Mouse (Mus musculus) heart, postnatal 4 days (tissue): Measurements from ENCODE around the gene Ddx56. TPM values are rescaled to one million over a fixed set of nuclear protein-coding genes. Genes with fewer than 3 reads are reported as not detected.
"Not testable (repeated sequence)": the region's sequence is repeated elsewhere in the genome, so short reads cannot be mapped to it uniquely, and the experiment has no call there.

Source experiments
- DNase-seq: peaks from one replicate; pipeline ENCODE4 v3.0.0; 2021
- total RNA-seq, 2 experiments: library from RNA; stranded (reverse); gene quantifications; 2 replicates each; pipeline ENCODE4 v1.2.3; 2021

Gene Ddx56
- total RNA-seq, 2 experiments from 2014 or later: 37.5 to 38.2 TPM

- DNase-seq: peak; percentile 81
These were observed 6.0 kb downstream of the Ddx56 start for GRCm38 (mm10) chr11:6261434-6262082.

- DNase-seq: no peak
These were observed 8.2 kb downstream of the Ddx56 start for GRCm38 (mm10) chr11:6259413-6259812.

GRCm38 (mm10) chr11:6256490-6257072, 11.0 kb downstream of the Ddx56 start:
- DNase-seq: no peak

- not testable (repeated sequence) for DNase-seq
These were observed 13.0 kb downstream of the Ddx56 start for GRCm38 (mm10) chr11:6254602-6255001.

- DNase-seq: no peak
These were observed 14.7 kb downstream of the Ddx56 start for GRCm38 (mm10) chr11:6252824-6253223.

GRCm38 (mm10) chr11:6252248-6252647, 15.3 kb downstream of the Ddx56 start:
- DNase-seq: no peak

GRCm38 (mm10) chr11:6244707-6245106, 22.9 kb downstream of the Ddx56 start:
- no peak for DNase-seq

GRCm38 (mm10) chr11:6233025-6233424, 34.5 kb downstream of the Ddx56 start:
- no peak for DNase-seq

GRCm38 (mm10) chr11:6230012-6230411, 37.6 kb downstream of the Ddx56 start, which contains the start of gene Npc1l1:
Npc1l1 (minus strand) TSS chr11:6230143.
- no peak for DNase-seq

GRCm38 (mm10) chr11:6224541-6225229, 42.9 kb downstream of the Ddx56 start:
- no peak for DNase-seq

- no peak for DNase-seq
These were observed 45.4 kb downstream of the Ddx56 start for GRCm38 (mm10) chr11:6222187-6222586.

GRCm38 (mm10) chr11:6219967-6220366, 47.6 kb downstream of the Ddx56 start:
- DNase-seq: no peak

- no peak for DNase-seq
These were observed 49.2 kb downstream of the Ddx56 start for GRCm38 (mm10) chr11:6218189-6218896.

- DNase-seq: no peak
These were observed 50.7 kb downstream of the Ddx56 start for GRCm38 (mm10) chr11:6216834-6217233.

Other genes with a start within 250 kb of the Ddx56 start
- gene Camk2b, start 201.4 kb downstream of the Ddx56 start, total RNA-seq: 1 to 10 TPM; 8.7 to 8.8 TPM
- under 1 TPM in 1 of 2 experiments, not detected in 1; 0.20 TPM for gene A730071L15Rik, start 67.7 kb downstream of the Ddx56 start, total RNA-seq
- 10 to 100 TPM; 64.2 to 66.8 TPM for gene Nudcd3, start 67.4 kb downstream of the Ddx56 start, total RNA-seq
- under 1 TPM in 1 of 2 experiments, not detected in 1; 0.07 TPM for gene Npc1l1, start 37.6 kb downstream of the Ddx56 start, total RNA-seq
- 10 to 100 TPM; 62.9 to 68.5 TPM for gene Tmed4, start 7.1 kb upstream of the Ddx56 start, total RNA-seq
- 100 to 1,000 TPM; 874 to 885 TPM for gene Ogdh, start 23.9 kb upstream of the Ddx56 start, total RNA-seq
- 10 to 100 TPM; 46.8 to 49.1 TPM for gene Zmiz2, start 121.3 kb upstream of the Ddx56 start, total RNA-seq
- gene Ppia, start 147.7 kb upstream of the Ddx56 start, total RNA-seq: 1,000 to 10,000 TPM; 1,521 to 1,568 TPM
- gene H2afv, start 176.7 kb upstream of the Ddx56 start, total RNA-seq: 100 to 1,000 TPM; 125 to 126 TPM
- 10 to 100 TPM; 81.8 to 84.6 TPM for gene Purb, start 208.1 kb upstream of the Ddx56 start, total RNA-seq